Mouse (Mus musculus) stomach, embryonic 14.5 days (tissue): Measurements from ENCODE around the gene Ppp1r14a. TPM values are rescaled to one million over a fixed set of nuclear protein-coding genes. Genes with fewer than 3 reads are reported as not detected.

Experiments
- ATAC-seq: fragments of 200-750 bp; cut with Nextera tagmentation; 2 replicates; pipeline ENCODE4 v1.8.0; 2017; ENCODE audit warnings: low read depth, moderate TSS enrichment; ENCODE audit not compliant: insufficient number of reproducible peaks, insufficient read depth, low FRiP score
- H3K27ac ChIP-seq: fragments of 300-500 bp; sonication (generic); 2 replicates; pipeline ENCODE4 v1.5.1; 2014; ENCODE audit warnings: mild to moderate bottlenecking, low read length, moderate library complexity, mixed read lengths
- H3K27me3 ChIP-seq: fragments of 300-500 bp; sonication (generic); 2 replicates; pipeline ENCODE4 v1.6.1; 2014; ENCODE audit warnings: low read length, control low read depth, mixed read lengths; ENCODE audit not compliant: control insufficient read depth, insufficient read depth
- H3K36me3 ChIP-seq: fragments of 300-500 bp; sonication (generic); 2 replicates; pipeline ENCODE4 v1.6.1; 2014; ENCODE audit warnings: mild to moderate bottlenecking, control low read depth, low read length, moderate library complexity, mixed read lengths; ENCODE audit not compliant: control insufficient read depth, insufficient read depth
- H3K4me1 ChIP-seq: fragments of 300-500 bp; sonication (generic); 2 replicates; pipeline ENCODE4 v1.6.1; 2014; ENCODE audit warnings: low read length, control low read depth, mixed read lengths; ENCODE audit not compliant: control insufficient read depth, insufficient read depth
- H3K4me2 ChIP-seq: fragments of 300-500 bp; sonication (generic); replicated peaks from 2 replicates; pipeline ENCODE4 v1.6.1; 2014; ENCODE audit warnings: low read depth, low read length, control low read depth
- H3K4me3 ChIP-seq: fragments of 300-500 bp; sonication (generic); 2 replicates; pipeline ENCODE4 v1.5.1; 2014; ENCODE audit warnings: low read depth, low read length, control low read depth
- H3K9ac ChIP-seq: fragments of 300-500 bp; sonication (generic); replicated peaks from 2 replicates; pipeline ENCODE4 v1.6.1; 2014; ENCODE audit warnings: low read depth, mild to moderate bottlenecking, control low read depth, low read length, moderate library complexity, mixed read lengths
- H3K9me3 ChIP-seq: fragments of 300-500 bp; sonication (generic); 2 replicates; pipeline ENCODE4 v1.6.1; 2016; ENCODE audit warnings: low read depth, low read length, control low read depth; ENCODE audit not compliant: control insufficient read depth
- WGBS: fragments of 180-500 bp; shearing (Covaris S2); extraction: QIAGEN DNeasy Blood & Tissue Kit; methylation state at CpG from one replicate; pipeline ENCODE4 v1.1.7; 2014; 5-methylcytosine and 5-hydroxymethylcytosine counted together
- polyA plus RNA-seq: library from polyadenylated mRNA; unstranded; fragments of >200 nt; fragmentation: Nextera tagmentation; extraction: Ambion mirVana; gene quantifications from 2 replicates; pipeline ENCODE4 v1.2.1, GENCODE M21; 2014

Gene Ppp1r14a
- polyA plus RNA-seq, 1 experiment from 2014 or later, result 47.4 TPM

DNA sequence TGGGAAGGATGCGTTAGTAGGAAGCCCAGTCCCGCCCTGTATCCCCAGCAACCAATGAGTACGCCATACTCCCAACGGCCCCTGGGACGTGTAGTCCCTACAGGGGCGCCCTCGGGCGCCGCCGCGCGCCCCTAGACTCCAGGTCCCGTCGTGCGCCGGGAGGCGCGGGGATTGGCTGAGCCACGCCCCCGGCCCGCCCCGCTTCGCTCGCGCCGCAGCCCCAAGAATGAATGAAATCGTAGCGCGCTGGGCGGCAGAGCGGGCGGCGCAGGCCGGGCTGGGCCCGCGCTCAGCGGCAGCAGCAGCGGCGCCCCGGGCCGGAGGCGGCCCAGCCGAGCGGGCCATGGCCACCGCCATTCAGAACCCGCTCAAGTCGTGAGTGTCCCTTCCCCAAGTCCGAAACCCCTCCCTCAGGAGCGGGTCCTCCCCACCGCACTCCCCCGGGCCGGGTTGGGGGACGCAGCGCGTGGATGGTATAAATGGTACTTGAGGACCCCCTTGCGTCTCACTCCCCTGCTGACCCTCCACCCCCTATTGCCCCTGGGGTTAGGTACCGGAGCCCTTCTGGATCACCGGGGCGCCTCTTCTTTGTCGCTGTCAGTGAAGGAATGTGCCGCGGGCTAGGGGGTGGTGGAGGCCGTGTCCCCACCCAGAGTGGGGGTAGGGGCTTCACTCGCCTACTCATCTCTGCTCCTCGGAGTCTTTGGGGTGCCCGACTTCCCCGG is 14.8 kb downstream of the Ppp1r14a start, which contains the start of gene Dpf1:
TSS of gene Dpf1 (plus strand) at position 214 of the 725 bp plus-strand sequence.
- Histone ChIP-seq H3K4me1 (peaks cover 20% of the 10 kb centered on the region), H3K4me3 (peak within 1 kb of the TSS; percentile 51), H3K9ac (peak within 1 kb of the TSS; percentile 42), H3K36me3 (no peaks in the 10 kb centered on the region), H3K9me3 (no peaks in the 10 kb centered on the region), H3K27me3 (no peaks in the 10 kb centered on the region), H3K4me2 (peak within 1 kb of the TSS; percentile 99), H3K27ac (no peak within 1 kb of the TSS)
- peak; percentile 84 for ATAC-seq
- WGBS, result under 1% methylated on average over 51 of the region's 67 CpGs

GRCm38 (mm10) chr7:29304463-29305262 is 15.6 kb downstream of the Ppp1r14a start:
- Histone ChIP-seq H3K9ac (peak overlapping the region; percentile 42; the same call in 1 of the 2 replicates), H3K4me3 (peak overlapping the region; percentile 51), H3K4me1 (peaks cover 23% of the 10 kb centered on the region), H3K36me3 (no peaks in the 10 kb centered on the region), H3K9me3 (no peaks in the 10 kb centered on the region), H3K4me2 (peak overlapping the region; percentile 99), H3K27ac (no peak overlapping the region), H3K27me3 (0 out of 2 replicates have a peak, but pooled peaks cover 3% of the 10 kb centered on the region)
- under 1% methylated on average over 44 of the region's 48 CpGs for WGBS
- ATAC-seq, result no peak

DNA sequence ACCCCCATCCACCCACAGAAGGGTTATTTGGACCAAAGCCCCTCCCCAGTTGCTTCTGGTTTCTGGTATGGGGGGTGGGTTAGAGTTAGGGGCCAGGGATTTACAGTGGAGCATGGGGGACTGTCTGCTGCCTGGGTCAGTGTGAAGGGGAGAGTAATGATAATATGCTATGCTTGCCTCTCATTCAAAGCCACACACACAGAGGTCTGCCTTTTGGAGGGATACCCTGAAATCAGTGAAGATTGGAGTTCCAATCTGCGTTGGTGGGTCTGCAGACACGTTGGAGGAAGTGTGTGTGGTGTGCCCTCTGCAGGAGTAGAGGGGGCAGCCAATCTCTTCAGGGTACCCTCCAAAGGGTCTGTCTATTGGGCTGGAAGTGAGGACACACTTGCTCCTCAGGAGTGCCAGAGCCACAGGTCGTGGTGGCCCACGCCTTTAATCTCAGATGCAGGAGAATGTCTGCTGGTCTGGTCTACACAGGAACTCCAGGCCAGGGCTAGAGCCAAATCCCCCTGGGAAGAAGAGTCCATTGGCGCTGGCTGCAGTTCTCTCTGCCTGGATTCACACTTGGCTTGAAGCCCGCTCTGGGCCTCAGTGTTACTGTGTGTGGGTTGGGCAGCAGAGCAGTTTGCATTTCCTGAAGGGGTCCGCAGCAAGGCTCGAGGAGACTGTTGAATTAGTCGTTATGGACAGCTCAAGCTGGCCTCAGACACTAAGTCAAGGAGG is 16.3 kb downstream of the Ppp1r14a start:
- no peak for ATAC-seq
- peak overlapping the region; percentile 51 for H3K4me3 ChIP-seq
- WGBS, result 35% methylated on average over 9 of the region's 9 CpGs
- H3K4me1 ChIP-seq, result peaks cover 23% of the 10 kb centered on the region
- H3K36me3 ChIP-seq, result no peaks in the 10 kb centered on the region
- peak overlapping the region; percentile 42; the same call in 1 of the 2 replicates for H3K9ac ChIP-seq
- no peak overlapping the region for H3K27ac ChIP-seq
- no peaks in the 10 kb centered on the region for H3K9me3 ChIP-seq
- 0 out of 2 replicates have a peak, but pooled peaks cover 3% of the 10 kb centered on the region for H3K27me3 ChIP-seq
- H3K4me2 ChIP-seq, result peak overlapping the region; percentile 99

GRCm38 (mm10) chr7:29306108-29306507 is 17.0 kb downstream of the Ppp1r14a start:
- 0 out of 2 replicates have a peak, but pooled peaks cover 3% of the 10 kb centered on the region for H3K27me3 ChIP-seq
- H3K9me3 ChIP-seq, result no peaks in the 10 kb centered on the region
- ATAC-seq, result no peak
- H3K4me3 ChIP-seq, result no peak overlapping the region
- no peak overlapping the region for H3K4me2 ChIP-seq
- H3K27ac ChIP-seq, result no peak overlapping the region
- H3K4me1 ChIP-seq, result peaks cover 23% of the 10 kb centered on the region
- WGBS, result 55% methylated on average over 7 of the region's 7 CpGs
- H3K9ac ChIP-seq, result no peak overlapping the region
- no peaks in the 10 kb centered on the region for H3K36me3 ChIP-seq

- no peaks in the 10 kb centered on the region; the same call in 1 of the 2 replicates for H3K36me3 ChIP-seq
- H3K27me3 ChIP-seq, result 0 out of 2 replicates have a peak, but pooled peaks cover 3% of the 10 kb centered on the region
- H3K27ac ChIP-seq, result no peak overlapping the region
- peaks cover 23% of the 10 kb centered on the region for H3K4me1 ChIP-seq
- no peaks in the 10 kb centered on the region for H3K9me3 ChIP-seq
- 29% methylated on average over 7 of the region's 7 CpGs for WGBS
- H3K4me2 ChIP-seq, result no peak overlapping the region
- H3K4me3 ChIP-seq, result no peak overlapping the region
- no peak overlapping the region for H3K9ac ChIP-seq
- no peak for ATAC-seq
These were observed 17.5 kb downstream of the Ppp1r14a start for GRCm38 (mm10) chr7:29306619-29307018.

GRCm38 (mm10) chr7:29307350-29308104 is 18.4 kb downstream of the Ppp1r14a start:
- H3K27ac ChIP-seq, result no peak overlapping the region
- H3K27me3 ChIP-seq, result 0 out of 2 replicates have a peak, but pooled peaks cover 3% of the 10 kb centered on the region
- H3K4me1 ChIP-seq, result peaks cover 23% of the 10 kb centered on the region
- 0 out of 2 replicates have a peak overlapping the region, but pooled peaks have one; percentile 7 for H3K9ac ChIP-seq
- peak overlapping the region; percentile 91 for H3K4me2 ChIP-seq
- H3K36me3 ChIP-seq, result no peaks in the 10 kb centered on the region; the same call in 1 of the 2 replicates
- ATAC-seq, result peak; percentile 83
- H3K4me3 ChIP-seq, result peak overlapping the region; percentile 54
- H3K9me3 ChIP-seq, result no peaks in the 10 kb centered on the region
- WGBS, result 2% methylated on average over 40 of the region's 42 CpGs

GRCm38 (mm10) chr7:29309221-29309721 is 20.2 kb downstream of the Ppp1r14a start:
- Histone ChIP-seq H3K27me3 (0 out of 2 replicates have a peak, but pooled peaks cover 3% of the 10 kb centered on the region), H3K27ac (no peak overlapping the region), H3K9ac (peak overlapping the region; percentile 60), H3K36me3 (no peaks in the 10 kb centered on the region; the same call in 1 of the 2 replicates), H3K4me2 (peak overlapping the region; percentile 94), H3K9me3 (no peaks in the 10 kb centered on the region), H3K4me3 (peak overlapping the region; percentile 54), H3K4me1 (peaks cover 25% of the 10 kb centered on the region; the same call in 1 of the 2 replicates)
- no peak for ATAC-seq
- WGBS, result under 1% methylated on average over 36 of the region's 36 CpGs
